Mouse (Mus musculus) lung, postnatal 0 days (tissue): ENCODE results near the gene Elmo1. TPM values are rescaled to one million over a fixed set of nuclear protein-coding genes. Genes with fewer than 3 reads are reported as not detected.
A peak's percentile ranks its signal among the peaks of the same experiment; 100 is the strongest.

Source experiments
- ATAC-seq: fragments of 200-750 bp; cut with Nextera tagmentation; 2 replicates; pipeline ENCODE4 v1.8.0; 2017; ENCODE audit warnings: moderate library complexity
- DNase-seq: peaks from one replicate; pipeline ENCODE4 v3.0.0-alpha.2; 2016; ENCODE audit warnings: low spot score
- H3K27ac ChIP-seq: fragments of 300-500 bp; sonication (generic); 2 replicates; pipeline ENCODE4 v1.5.1; 2014; ENCODE audit warnings: antibody characterized with exemption, mild to moderate bottlenecking, low read length, mixed read lengths
- H3K27me3 ChIP-seq: fragments of 300-500 bp; sonication (generic); replicated peaks from 2 replicates; pipeline ENCODE4 v1.6.1; 2014; ENCODE audit warnings: low read length, mixed read lengths; ENCODE audit not compliant: insufficient read depth
- H3K36me3 ChIP-seq: fragments of 300-500 bp; sonication (generic); 2 replicates; pipeline ENCODE4 v1.6.1; 2014; ENCODE audit warnings: low read length, mixed read lengths; ENCODE audit not compliant: insufficient read depth
- H3K4me1 ChIP-seq: fragments of 300-500 bp; sonication (generic); 2 replicates; pipeline ENCODE4 v1.6.1; 2014; ENCODE audit warnings: antibody characterized with exemption, low read depth, low read length, mixed read lengths; ENCODE audit not compliant: insufficient read depth
- H3K4me2 ChIP-seq: fragments of 300-500 bp; sonication (generic); replicated peaks from 2 replicates; pipeline ENCODE4 v1.6.1; 2014; ENCODE audit warnings: low read depth, mild to moderate bottlenecking, low read length, moderate library complexity, mixed read lengths
- H3K4me3 ChIP-seq: fragments of 300-500 bp; sonication (generic); 2 replicates; pipeline ENCODE4 v1.5.1; 2014; ENCODE audit warnings: low read depth, low read length
- H3K9ac ChIP-seq: fragments of 300-500 bp; sonication (generic); replicated peaks from 2 replicates; pipeline ENCODE4 v1.6.1; 2014; ENCODE audit warnings: low read depth, mild to moderate bottlenecking
- H3K9me3 ChIP-seq: fragments of 300-500 bp; sonication (generic); 2 replicates; pipeline ENCODE4 v1.6.1; 2016; ENCODE audit warnings: low read length, mixed read lengths
- CTCF ChIP-seq: IDR thresholded peaks from 2 replicates; pipeline ENCODE4 v1.5.1; 2016; ENCODE audit warnings: antibody characterized with exemption, mild to moderate bottlenecking
- EP300 ChIP-seq: IDR thresholded peaks from 2 replicates; pipeline ENCODE4 v1.6.1; 2016; ENCODE audit warnings: antibody characterized with exemption, mild to moderate bottlenecking, control low read depth
- WGBS: fragments of 180-500 bp; shearing (Covaris S2); extraction: QIAGEN DNeasy Blood & Tissue Kit; methylation state at CpG from one replicate; pipeline ENCODE4 v1.1.7; 2014; 5-methylcytosine and 5-hydroxymethylcytosine counted together
- polyA plus RNA-seq: library from polyadenylated mRNA; unstranded; fragments of >200 nt; fragmentation: Nextera tagmentation; extraction: Ambion mirVana; gene quantifications from 2 replicates; pipeline ENCODE4 v1.2.1, GENCODE M21; 2015

The Elmo1 gene
- polyA plus RNA-seq, 1 experiment from 2014 or later: 20.8 TPM

DNA sequence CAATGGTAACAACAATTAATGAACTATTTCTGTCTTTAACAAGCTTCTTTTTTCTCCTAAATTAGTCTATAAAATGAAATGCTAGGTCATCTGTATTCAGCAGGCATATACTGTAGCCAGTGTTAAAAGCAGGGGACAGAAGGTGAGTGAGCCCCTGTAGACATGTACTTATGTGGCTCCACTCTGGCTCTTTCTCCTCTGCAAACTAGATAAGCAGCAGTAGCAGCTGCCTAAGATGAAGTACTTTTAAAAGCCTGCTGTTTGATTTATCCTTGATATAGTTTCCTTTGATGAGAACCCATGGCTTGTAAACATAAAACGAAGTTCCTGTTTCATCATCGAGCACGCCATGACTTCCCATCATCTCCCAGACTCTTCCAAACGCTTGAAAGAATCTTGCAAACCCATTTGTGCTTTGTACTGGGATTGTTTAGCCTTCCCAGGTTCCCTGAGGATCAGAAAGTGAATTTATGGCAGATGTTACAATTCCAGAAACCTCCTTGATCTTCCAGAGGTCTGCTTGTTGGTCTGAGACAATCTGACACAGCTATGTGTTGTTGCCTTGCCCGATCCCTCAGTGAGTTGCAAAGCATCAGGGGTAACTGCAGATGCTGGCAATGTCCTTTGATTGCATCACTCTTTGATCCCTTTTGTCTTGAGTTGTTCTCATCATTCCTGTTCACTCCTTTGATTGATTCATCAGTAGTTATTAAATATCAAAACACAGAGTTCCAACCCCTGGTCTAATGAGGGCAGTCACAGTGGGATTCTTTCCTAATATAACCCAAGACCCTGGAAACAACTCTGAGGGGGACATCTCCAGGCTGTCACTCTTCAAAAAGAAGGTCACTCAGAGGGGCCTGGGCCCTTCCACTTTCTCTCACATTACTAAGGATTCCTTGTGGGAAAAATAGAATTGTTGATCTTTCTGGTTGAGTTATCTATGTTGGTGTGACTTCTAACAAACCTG lies 326.6 kb downstream of the Elmo1 start:
- WGBS: 27% methylated on average over 5 of the region's 5 CpGs
- ATAC-seq (no peak), DNase-seq (no peak)
- no peaks in the 10 kb centered on the region for H3K4me1 ChIP-seq
- H3K27ac ChIP-seq: no peak overlapping the region
- no peak overlapping the region for H3K4me3 ChIP-seq
- H3K27me3 ChIP-seq: no peaks in the 10 kb centered on the region
- no peak overlapping the region for H3K9ac ChIP-seq
- no peak overlapping the region for H3K4me2 ChIP-seq
- TF ChIP-seq CTCF (no peak), EP300 (no peak)
- H3K36me3 ChIP-seq: no peaks in the 10 kb centered on the region
- H3K9me3 ChIP-seq: no peaks in the 10 kb centered on the region

DNA sequence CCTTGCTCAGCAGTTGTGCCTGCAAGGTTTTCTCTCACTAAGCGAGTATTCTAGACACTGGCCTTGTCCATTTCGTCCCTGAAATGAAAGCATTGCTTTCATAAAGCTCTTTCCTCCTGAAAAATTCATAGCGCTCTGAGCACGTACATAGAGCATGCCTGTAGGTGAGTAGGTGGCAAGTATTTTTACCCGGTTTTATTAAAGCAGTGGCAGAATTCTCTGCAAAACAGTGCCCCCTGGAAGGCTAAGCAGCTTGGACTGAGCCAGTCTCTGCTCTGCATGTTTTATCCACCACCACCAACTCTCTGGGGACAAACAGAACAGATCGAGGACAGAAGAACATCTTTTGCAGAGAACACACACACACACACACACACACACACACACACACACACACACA lies 340.6 kb downstream of the Elmo1 start:
- Histone ChIP-seq H3K36me3 (no peaks in the 10 kb centered on the region), H3K27me3 (no peaks in the 10 kb centered on the region), H3K27ac (no peak overlapping the region), H3K9ac (no peak overlapping the region), H3K4me1 (no peaks in the 10 kb centered on the region), H3K4me2 (no peak overlapping the region), H3K4me3 (no peak overlapping the region), H3K9me3 (no peaks in the 10 kb centered on the region)
- ATAC-seq: no peak
- TF ChIP-seq CTCF (no peak), EP300 (no peak)
- 83% methylated on average over 6 of the region's 6 CpGs for WGBS
- DNase-seq: no peak

DNA sequence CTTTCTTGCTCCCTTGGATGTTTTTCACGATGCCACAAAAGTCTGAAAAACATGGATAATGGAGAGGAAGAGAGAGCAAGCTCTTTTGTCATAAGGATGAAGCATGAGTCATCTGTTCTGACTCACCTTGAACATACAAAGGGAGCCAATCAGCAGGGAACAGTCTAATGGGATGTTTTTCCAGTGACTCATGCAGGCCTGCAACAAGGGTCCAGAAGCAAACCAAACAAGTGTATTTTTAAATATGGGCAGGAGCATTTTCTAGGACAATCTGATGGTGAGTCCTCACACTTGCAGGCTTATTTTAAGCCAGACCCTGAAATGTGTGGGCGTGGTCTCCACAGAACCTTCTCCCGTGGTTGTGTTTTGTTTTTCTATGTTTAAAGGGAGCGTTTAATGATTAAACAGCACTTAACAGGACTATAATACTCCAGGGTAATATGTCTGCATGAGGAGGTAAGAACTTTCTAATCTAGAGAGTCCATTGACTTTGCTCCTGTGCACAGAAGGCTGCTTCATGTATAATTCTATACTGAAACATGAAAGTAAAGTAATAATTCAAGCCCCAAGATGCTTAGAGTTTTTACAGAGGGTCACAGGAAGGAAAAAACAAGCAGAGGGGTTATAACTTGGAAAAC lies 342.9 kb downstream of the Elmo1 start:
- Histone ChIP-seq H3K9me3 (no peaks in the 10 kb centered on the region), H3K27ac (0 out of 2 replicates have a peak overlapping the region, but pooled peaks have one; percentile 26), H3K4me1 (no peaks in the 10 kb centered on the region), H3K9ac (no peak overlapping the region), H3K36me3 (no peaks in the 10 kb centered on the region), H3K4me2 (no peak overlapping the region), H3K27me3 (no peaks in the 10 kb centered on the region), H3K4me3 (no peak overlapping the region)
- ATAC-seq (peak; percentile 88), DNase-seq (peak; percentile 75)
- TF ChIP-seq EP300 (0 out of 2 replicates have a peak, but pooled peaks have one; percentile 9), CTCF (no peak)
- WGBS: 58% methylated on average over 4 of the region's 4 CpGs

DNA sequence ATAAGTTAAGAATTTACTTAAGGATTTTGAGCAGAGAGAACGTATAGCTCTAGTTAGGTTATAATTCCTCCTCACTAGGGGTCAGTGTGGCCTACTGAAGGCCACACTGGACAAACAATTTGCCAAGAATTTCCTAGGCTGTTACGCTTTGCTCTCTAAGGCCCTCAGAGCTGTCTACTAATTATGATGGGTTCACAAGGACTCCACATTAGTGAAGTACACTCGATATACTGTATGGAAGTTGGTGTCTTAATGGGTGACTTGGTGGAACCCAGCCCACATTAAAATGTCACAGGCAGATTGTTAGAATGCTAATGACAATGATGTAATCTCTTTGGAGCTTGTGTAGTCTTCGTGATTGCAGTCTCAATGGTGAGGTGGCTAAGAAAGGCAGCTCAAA lies 343.7 kb downstream of the Elmo1 start:
- DNase-seq: no peak
- no peaks in the 10 kb centered on the region for H3K27me3 ChIP-seq
- 45% methylated on average over 4 of the region's 4 CpGs for WGBS
- H3K9ac ChIP-seq: no peak overlapping the region
- no peaks in the 10 kb centered on the region for H3K9me3 ChIP-seq
- H3K4me1 ChIP-seq: no peaks in the 10 kb centered on the region
- no peaks in the 10 kb centered on the region for H3K36me3 ChIP-seq
- TF ChIP-seq CTCF (peak; percentile 21; the same call in 1 of the 2 replicates), EP300 (no peak)
- H3K27ac ChIP-seq: no peak overlapping the region
- no peak overlapping the region for H3K4me2 ChIP-seq
- no peak for ATAC-seq
- H3K4me3 ChIP-seq: no peak overlapping the region

DNA sequence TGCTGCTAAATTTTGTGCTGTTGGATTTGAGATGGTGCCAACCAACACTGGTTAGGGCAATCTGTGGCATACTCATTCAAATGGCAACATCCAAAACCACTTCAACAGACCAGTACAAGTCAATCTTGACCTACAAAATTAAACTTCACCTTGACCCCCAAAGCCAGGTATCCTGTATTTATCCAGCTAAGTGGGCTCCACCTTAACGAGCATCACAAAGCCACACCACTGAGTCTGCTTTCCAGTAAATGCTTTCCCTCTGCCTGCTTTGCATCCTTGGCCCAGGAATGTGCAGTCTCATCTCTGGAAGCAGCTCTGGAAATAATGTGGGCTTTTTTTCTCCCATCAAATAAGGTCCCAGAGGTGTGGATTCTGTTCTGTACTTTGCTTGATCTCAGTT lies 349.1 kb downstream of the Elmo1 start:
- TF ChIP-seq CTCF (no peak), EP300 (no peak)
- no peak for DNase-seq
- no peak for ATAC-seq
- Histone ChIP-seq H3K4me3 (no peak overlapping the region), H3K27me3 (no peaks in the 10 kb centered on the region), H3K9ac (no peak overlapping the region), H3K27ac (no peak overlapping the region), H3K9me3 (no peaks in the 10 kb centered on the region), H3K36me3 (no peaks in the 10 kb centered on the region), H3K4me1 (no peaks in the 10 kb centered on the region), H3K4me2 (no peak overlapping the region)
- 71% methylated on average over 1 of the region's 1 CpGs for WGBS

DNA sequence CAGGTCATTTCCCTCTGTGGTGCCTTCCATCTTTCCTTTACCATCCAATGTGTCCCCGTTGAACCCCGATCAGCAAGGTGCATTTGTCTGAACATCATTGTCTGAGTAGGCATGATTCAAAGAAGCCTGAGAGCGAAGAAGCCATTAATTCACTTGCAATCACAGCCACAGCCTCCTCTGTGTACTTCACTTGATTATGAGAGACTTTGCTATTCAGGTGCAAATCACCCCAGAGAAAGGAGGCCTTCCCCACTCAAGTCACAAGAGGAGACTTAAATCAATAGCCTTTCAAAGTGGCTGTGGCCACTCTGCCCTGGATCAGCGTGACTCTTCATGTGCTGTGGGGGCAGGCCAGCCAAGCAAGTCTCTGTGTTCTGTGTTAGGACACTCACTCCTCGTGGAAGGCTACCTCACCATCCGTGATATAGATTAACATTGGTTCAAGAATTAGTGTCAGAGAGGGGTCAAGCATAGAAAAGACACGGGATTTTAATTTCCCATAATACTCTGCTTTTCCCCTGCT lies 360.5 kb downstream of the Elmo1 start:
- Histone ChIP-seq H3K9me3 (no peaks in the 10 kb centered on the region), H3K4me2 (no peak overlapping the region), H3K27ac (no peak overlapping the region), H3K27me3 (no peaks in the 10 kb centered on the region), H3K9ac (no peak overlapping the region), H3K36me3 (no peaks in the 10 kb centered on the region), H3K4me3 (no peak overlapping the region), H3K4me1 (no peaks in the 10 kb centered on the region)
- no peak for ATAC-seq
- TF ChIP-seq EP300 (no peak), CTCF (no peak)
- DNase-seq: no peak
- WGBS: 79% methylated on average over 7 of the region's 7 CpGs
